Mouse (Mus musculus): ENCODE data around the gene Dok4. TPM values are rescaled to one million over a fixed set of nuclear protein-coding genes. Genes with fewer than 3 reads are reported as not detected.
A peak's percentile ranks its signal among the peaks of the same experiment; 100 is the strongest.

Dok4 gene
- total RNA-seq (2022), result 10 to 100 TPM; 15.1 to 18.3 (median 17.3) TPM

GRCm38 (mm10) chr8:94876197-94876730 lies at the start of gene Dok4:
Gene Dok4 (minus strand): TSS chr8:94876330.
- DNase-seq (ENCODE audit: low spot score in 2 of 2), result peak in 1 of 2 experiments; percentile 59

- DNase-seq (ENCODE audit: low spot score in 2 of 2), result no peak
Measured at GRCm38 (mm10) chr8:94923405-94923804, 47.3 kb upstream of the Dok4 start, which contains the start of gene Adgrg5. Gene Adgrg5 (plus strand): TSS chr8:94923694.

- no peak for DNase-seq (ENCODE audit: low spot score in 2 of 2)
Measured at GRCm38 (mm10) chr8:94922602-94923001, 46.5 kb upstream of the Dok4 start.

- DNase-seq (ENCODE audit: low spot score in 2 of 2), result no peak
Measured at GRCm38 (mm10) chr8:94922176-94922575, 46.0 kb upstream of the Dok4 start.

GRCm38 (mm10) chr8:94919256-94919655 lies 43.1 kb upstream of the Dok4 start:
- DNase-seq (ENCODE audit: low spot score in 2 of 2), result no peak

GRCm38 (mm10) chr8:94917851-94918495 lies 41.8 kb upstream of the Dok4 start, which contains the start of gene Ccdc102a:
Gene Ccdc102a (minus strand): TSS chr8:94918098.
- no peak for DNase-seq (ENCODE audit: low spot score in 2 of 2)

GRCm38 (mm10) chr8:94917352-94917751 lies 41.2 kb upstream of the Dok4 start:
- peak; percentile 18 to 64 for DNase-seq (ENCODE audit: low spot score in 2 of 2)

GRCm38 (mm10) chr8:94916960-94917324 lies 40.8 kb upstream of the Dok4 start:
- no peak for DNase-seq (ENCODE audit: low spot score in 2 of 2)

- DNase-seq (ENCODE audit: low spot score in 2 of 2), result no peak
Measured at GRCm38 (mm10) chr8:94916311-94916959, 40.3 kb upstream of the Dok4 start.

GRCm38 (mm10) chr8:94914701-94915101 lies 38.6 kb upstream of the Dok4 start:
- DNase-seq (ENCODE audit: low spot score in 2 of 2), result no peak

GRCm38 (mm10) chr8:94914256-94914655 lies 38.1 kb upstream of the Dok4 start:
- DNase-seq (ENCODE audit: low spot score in 2 of 2), result no peak

- peak in 1 of 2 experiments; percentile 31 for DNase-seq (ENCODE audit: low spot score in 2 of 2)
Measured at GRCm38 (mm10) chr8:94913061-94913660, 37.0 kb upstream of the Dok4 start.

- peak; percentile 35 to 55 for DNase-seq (ENCODE audit: low spot score in 2 of 2)
Measured at GRCm38 (mm10) chr8:94908847-94909246, 32.7 kb upstream of the Dok4 start.

GRCm38 (mm10) chr8:94907591-94908300 lies 31.6 kb upstream of the Dok4 start:
- no peak for DNase-seq (ENCODE audit: low spot score in 2 of 2)

- peak in 1 of 2 experiments; percentile 19 for DNase-seq (ENCODE audit: low spot score in 2 of 2)
Measured at GRCm38 (mm10) chr8:94904450-94905175, 28.5 kb upstream of the Dok4 start.

- DNase-seq (ENCODE audit: low spot score in 2 of 2), result no peak
Measured at GRCm38 (mm10) chr8:94903709-94904108, 27.6 kb upstream of the Dok4 start.

- no peak for DNase-seq (ENCODE audit: low spot score in 2 of 2)
Measured at GRCm38 (mm10) chr8:94901031-94901430, 24.9 kb upstream of the Dok4 start.

GRCm38 (mm10) chr8:94900617-94901016 lies 24.5 kb upstream of the Dok4 start:
- no peak for DNase-seq (ENCODE audit: low spot score in 2 of 2)

- no peak for DNase-seq (ENCODE audit: low spot score in 2 of 2)
Measured at GRCm38 (mm10) chr8:94899262-94899661, 23.1 kb upstream of the Dok4 start.

GRCm38 (mm10) chr8:94892917-94893316 lies 16.8 kb upstream of the Dok4 start:
- DNase-seq (ENCODE audit: low spot score in 2 of 2), result no peak
